Mouse (Mus musculus) heart, postnatal 0 days (tissue): ENCODE data around the gene Setdb1.

ENCODE experiments used
- CTCF ChIP-seq: IDR thresholded peaks from 2 replicates; pipeline ENCODE4 v1.5.1; 2016; ENCODE audit warnings: antibody characterized with exemption, control low read depth, low read depth
- EP300 ChIP-seq: IDR thresholded peaks from 2 replicates; pipeline ENCODE4 v1.6.1; 2016; ENCODE audit warnings: antibody characterized with exemption, low read depth

GRCm38 (mm10) chr3:95290156-95290555, 66.8 kb downstream of the Setdb1 start:
- TF ChIP-seq CTCF (no peak), EP300 (no peak)
